In genomic region chr5:97218712-97219111, GRCm38 (mm10) we compare ENCODE assay signal across 28 mouse cellular contexts.
A peak's percentile ranks its signal among the peaks of the same experiment; 100 is the strongest.
DNase-seq lines count a peak whose midpoint lies in the region; ATAC-seq lines count a peak whose summit lies in the region.
"Had no signal": no experiment of that assay in that cellular context is flagged by ENCODE, and none has a peak within 500 bp of the region (broad histone marks: within the 10 kb centered on the region; RNA-seq: fewer than 3 reads in every experiment).

No protein-coding gene starts in this region.

- H3K9ac ChIP-seq in midbrain, embryonic 14.5 days (replicated peaks; ENCODE audit: low read length) = no peak overlapping the region
- H3K9ac ChIP-seq: embryonic facial prominence, embryonic 13.5 days; forebrain, embryonic 12.5 days; forebrain, embryonic 15.5 days; heart, embryonic 12.5 days; heart, embryonic 15.5 days; hindbrain, embryonic 13.5 days had no signal

- ATAC-seq in midbrain, embryonic 14.5 days (ENCODE audit: low FRiP score, low TSS enrichment) = no peak
- ATAC-seq: forebrain, embryonic 15.5 days; hindbrain, postnatal 0 days; inflammation-experienced regulatory T-cells, adult 6 months; intestine, embryonic 16.5 days had no signal

- H3K9me3 ChIP-seq in midbrain, embryonic 14.5 days (ENCODE audit: control insufficient read depth, low read length) = no peaks in the 10 kb centered on the region
- H3K9me3 ChIP-seq: embryonic facial prominence, embryonic 10.5 days; embryonic facial prominence, embryonic 13.5 days; forebrain, embryonic 12.5 days; forebrain, embryonic 15.5 days; heart, embryonic 12.5 days; heart, embryonic 15.5 days; hindbrain, embryonic 10.5 days; hindbrain, embryonic 13.5 days had no signal

- no peak overlapping the region for H3K27ac ChIP-seq in midbrain, embryonic 14.5 days (replicated peaks; ENCODE audit: low read depth, low read length)
- H3K27ac ChIP-seq: embryonic facial prominence, embryonic 10.5 days; embryonic facial prominence, embryonic 13.5 days; forebrain, embryonic 12.5 days; forebrain, embryonic 15.5 days; heart, embryonic 15.5 days; hindbrain, embryonic 10.5 days; hindbrain, embryonic 13.5 days; hindbrain, postnatal 0 days had no signal

- H3K27me3 ChIP-seq in midbrain, embryonic 14.5 days (ENCODE audit: control insufficient read depth, insufficient read depth, low read length) = no peaks in the 10 kb centered on the region
- H3K27me3 ChIP-seq: embryonic facial prominence, embryonic 13.5 days; forebrain, embryonic 12.5 days; forebrain, embryonic 15.5 days; heart, embryonic 12.5 days; heart, embryonic 15.5 days; hindbrain, embryonic 13.5 days had no signal

- peaks cover 10% of the 10 kb centered on the region; the same call in 1 of the 2 replicates for H3K4me1 ChIP-seq in midbrain, embryonic 14.5 days (ENCODE audit: control insufficient read depth, insufficient read depth, low read length)
- H3K4me1 ChIP-seq: embryonic facial prominence, embryonic 10.5 days; embryonic facial prominence, embryonic 13.5 days; heart, embryonic 12.5 days; heart, embryonic 15.5 days had no signal

- H3K4me2 ChIP-seq in midbrain, embryonic 14.5 days (ENCODE audit: low read length) = no peak overlapping the region
- H3K4me2 ChIP-seq: embryonic facial prominence, embryonic 13.5 days; forebrain, embryonic 12.5 days; forebrain, embryonic 15.5 days; heart, embryonic 12.5 days; heart, embryonic 15.5 days; hindbrain, embryonic 13.5 days had no signal

- WGBS in midbrain, embryonic 14.5 days = 25% methylated on average over 1 of the region's 1 CpGs

- H3K36me3 ChIP-seq in midbrain, embryonic 14.5 days (ENCODE audit: control insufficient read depth, insufficient read depth, low read length) = no peaks in the 10 kb centered on the region
- H3K36me3 ChIP-seq: embryonic facial prominence, embryonic 10.5 days; embryonic facial prominence, embryonic 13.5 days; forebrain, embryonic 12.5 days; forebrain, embryonic 15.5 days; heart, embryonic 12.5 days; heart, embryonic 15.5 days; hindbrain, embryonic 10.5 days; hindbrain, embryonic 13.5 days had no signal

- no peak overlapping the region for H3K4me3 ChIP-seq in midbrain, embryonic 14.5 days (replicated peaks; ENCODE audit: low read depth, low read length)
- H3K4me3 ChIP-seq: embryonic facial prominence, embryonic 10.5 days; embryonic facial prominence, embryonic 13.5 days; erythroblast, embryonic 14.5 days; forebrain, embryonic 12.5 days; forebrain, embryonic 15.5 days; heart, embryonic 12.5 days; heart, embryonic 15.5 days; hindbrain, embryonic 10.5 days; hindbrain, embryonic 13.5 days had no signal

- peak; percentile 10 for DNase-seq in A20 (ENCODE audit: low read depth, low spot score)
- peak; percentile 69 for DNase-seq in ES-CJ7 (ENCODE audit: low read depth, low spot score)
- DNase-seq in ZHBTc4 (ENCODE audit: low read depth, low spot score) = peak; percentile 12
- DNase-seq in mesoderm, embryonic 11.5 days (ENCODE audit: low read depth, low spot score) = peak; percentile 21
- no peak for DNase-seq in midbrain, embryonic 14.5 days
- DNase-seq in ovary, postnatal 10 days (ENCODE audit: low spot score) = no peak
- DNase-seq: adrenal gland, adult 2 months; adrenal gland, postnatal 14 days; cerebellum, adult 11 months; cerebellum, adult 2 months; cerebellum, adult 9-11 months; cerebellum, postnatal 25 days; gastrocnemius, postnatal 25 days; heart, adult 18-20 months; heart, postnatal 10 days; heart, postnatal 36 days had no signal

Comparison
In these comparisons a context has a peak if more than half of its experiments do, and no peak if none do; other contexts are left out.
1. DNase-seq: peak in A20 (single experiment), ES-CJ7 (single experiment), ZHBTc4 (single experiment) and mesoderm, embryonic 11.5 days (single experiment); none in midbrain, embryonic 14.5 days (single experiment) and ovary, postnatal 10 days (single experiment).